Mouse (Mus musculus): Measurements from ENCODE around the gene Acbd3. TPM values are rescaled to one million over a fixed set of nuclear protein-coding genes. Genes with fewer than 3 reads are reported as not detected.

Acbd3 gene
- polyA plus RNA-seq, 1 experiment = not detected

DNA sequence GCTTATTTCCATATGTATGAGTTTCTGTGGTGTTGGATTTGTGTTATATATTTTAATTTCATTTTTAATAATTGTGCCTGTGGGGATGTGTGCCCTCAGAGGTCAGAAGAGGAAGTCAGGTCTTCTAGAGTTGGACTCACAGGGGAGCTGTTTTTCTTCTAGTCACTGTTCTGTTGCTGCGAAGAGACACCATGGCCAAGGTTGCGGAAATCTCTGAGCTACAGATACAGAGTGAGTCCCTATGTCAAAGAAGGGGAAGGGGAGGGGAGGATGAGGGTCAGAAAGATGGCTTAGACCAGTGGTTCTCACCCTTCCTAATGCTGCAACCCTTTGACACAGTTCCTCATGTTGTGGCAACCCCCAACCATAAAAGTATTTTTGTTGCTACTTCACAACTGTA lies 30.9 kb downstream of the Acbd3 start:
- H3K4me1 ChIP-seq (ENCODE audit: control insufficient read depth, insufficient read depth, low read length) = no peaks in the 10 kb centered on the region
- H3K27ac ChIP-seq (ENCODE audit: insufficient read depth, low read depth, low read length) = no peak overlapping the region
- WGBS = 95% methylated on average over 2 of the region's 2 CpGs
- no peak overlapping the region for H3K4me3 ChIP-seq (ENCODE audit: insufficient read depth, low read depth, low read length)
- TF ChIP-seq CTCF (IDR thresholded peaks at IDR 0.05; ENCODE audit: insufficient read depth, low read depth, low read length) = no peak
- no peak for TF ChIP-seq POLR2A (IDR thresholded peaks at IDR 0.05; ENCODE audit: insufficient read depth, low read depth, low read length)

DNA sequence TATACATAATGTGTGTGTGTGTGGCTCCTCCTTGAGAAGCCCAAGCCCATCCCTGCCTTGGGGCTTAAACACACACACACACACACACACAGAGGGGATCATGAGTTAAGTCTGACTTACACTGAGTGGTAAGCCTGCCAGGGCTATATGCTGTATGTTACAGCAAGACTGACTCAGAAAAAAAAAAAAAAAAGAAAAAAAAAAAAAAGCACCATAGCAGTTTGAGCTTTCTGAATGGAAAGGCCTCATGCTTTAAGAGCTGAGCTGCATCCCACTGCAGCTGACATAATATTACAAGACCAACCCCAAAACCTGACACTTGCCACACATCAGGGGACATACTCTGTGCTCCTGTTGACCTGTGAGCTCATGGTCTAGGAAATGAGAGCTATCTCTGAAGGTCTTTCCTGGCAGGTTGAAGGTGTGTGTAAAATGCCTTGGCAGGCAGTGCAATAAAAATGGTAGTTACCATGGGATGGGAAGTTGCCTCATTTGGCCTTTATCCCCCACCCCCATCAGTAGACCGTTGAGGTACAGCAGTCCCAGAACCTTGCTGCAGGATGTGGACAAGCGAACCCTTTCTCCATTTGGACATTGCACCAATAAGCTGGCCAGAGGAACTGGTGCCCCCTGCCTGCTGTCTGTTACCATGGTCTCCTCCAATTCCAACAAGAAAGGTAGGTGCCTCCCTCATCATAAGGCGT lies 31.6 kb downstream of the Acbd3 start:
- Histone ChIP-seq H3K27ac (ENCODE audit: insufficient read depth, low read depth, low read length) (no peak overlapping the region), H3K4me1 (ENCODE audit: control insufficient read depth, insufficient read depth, low read length) (no peaks in the 10 kb centered on the region), H3K4me3 (ENCODE audit: insufficient read depth, low read depth, low read length) (no peak overlapping the region)
- no peak for TF ChIP-seq CTCF (IDR thresholded peaks at IDR 0.05; ENCODE audit: insufficient read depth, low read depth, low read length)
- TF ChIP-seq POLR2A (IDR thresholded peaks at IDR 0.05; ENCODE audit: insufficient read depth, low read depth, low read length) = no peak
- WGBS = 89% methylated on average over 3 of the region's 3 CpGs

DNA sequence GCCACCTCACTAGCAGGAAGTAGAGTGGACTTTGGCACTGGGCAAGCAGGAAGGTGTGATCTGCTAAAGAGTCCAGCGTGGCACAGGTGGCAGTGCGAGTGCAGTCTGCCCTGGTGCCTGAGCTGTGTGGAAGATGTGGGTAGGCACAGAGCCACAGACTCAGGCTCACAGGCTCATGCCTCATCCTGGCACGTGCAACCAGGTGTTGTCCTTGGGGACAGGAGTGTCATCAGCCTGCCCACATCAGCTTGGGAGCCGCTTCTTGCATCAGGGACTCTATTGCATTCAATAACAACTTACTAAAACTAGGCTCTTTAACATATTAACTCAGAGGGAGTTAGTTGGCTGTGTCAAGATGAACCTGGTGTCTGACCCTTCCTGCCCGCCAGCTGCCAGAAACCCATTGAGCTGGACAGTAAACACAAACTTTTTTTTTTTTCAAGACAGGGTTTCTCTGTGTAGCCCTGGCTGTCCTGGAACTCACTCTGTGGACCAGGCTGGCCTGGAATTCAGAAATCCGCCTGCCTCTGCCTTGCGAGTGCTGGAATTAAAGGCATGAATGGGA lies 32.2 kb downstream of the Acbd3 start:
- H3K27ac ChIP-seq (ENCODE audit: insufficient read depth, low read depth, low read length) = no peak overlapping the region
- H3K4me1 ChIP-seq (ENCODE audit: control insufficient read depth, insufficient read depth, low read length) = no peaks in the 10 kb centered on the region
- H3K4me3 ChIP-seq (ENCODE audit: insufficient read depth, low read depth, low read length) = no peak overlapping the region
- TF ChIP-seq POLR2A (IDR thresholded peaks at IDR 0.05; ENCODE audit: insufficient read depth, low read depth, low read length) (no peak), CTCF (IDR thresholded peaks at IDR 0.05; ENCODE audit: insufficient read depth, low read depth, low read length) (no peak)
- 92% methylated on average over 7 of the region's 7 CpGs for WGBS

DNA sequence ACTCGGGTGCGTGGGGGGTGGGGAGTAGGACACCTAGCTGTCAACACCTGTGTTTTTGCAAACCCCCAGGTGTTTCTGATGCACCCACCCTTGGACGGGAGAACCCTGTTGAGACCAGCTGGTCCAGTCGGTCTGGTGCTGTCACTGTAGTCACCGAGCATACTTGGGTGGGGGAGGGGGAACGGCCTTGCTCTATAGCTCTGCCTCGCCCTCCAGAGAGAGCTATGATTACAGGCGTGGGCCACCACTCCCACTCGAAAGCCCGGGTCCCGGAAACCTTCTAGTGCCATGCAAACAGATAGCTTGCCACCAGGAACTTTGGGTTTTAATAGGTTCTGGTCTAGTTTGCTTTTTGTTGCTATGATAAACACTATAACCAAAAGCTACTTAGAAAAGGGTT lies 36.3 kb downstream of the Acbd3 start:
- Histone ChIP-seq H3K27ac (ENCODE audit: insufficient read depth, low read depth, low read length) (no peak overlapping the region), H3K4me3 (ENCODE audit: insufficient read depth, low read depth, low read length) (no peak overlapping the region), H3K4me1 (ENCODE audit: control insufficient read depth, insufficient read depth, low read length) (0 out of 2 replicates have a peak, but pooled peaks cover 4% of the 10 kb centered on the region)
- WGBS = 82% methylated on average over 11 of the region's 11 CpGs
- no peak for TF ChIP-seq CTCF (IDR thresholded peaks at IDR 0.05; ENCODE audit: insufficient read depth, low read depth, low read length)

DNA sequence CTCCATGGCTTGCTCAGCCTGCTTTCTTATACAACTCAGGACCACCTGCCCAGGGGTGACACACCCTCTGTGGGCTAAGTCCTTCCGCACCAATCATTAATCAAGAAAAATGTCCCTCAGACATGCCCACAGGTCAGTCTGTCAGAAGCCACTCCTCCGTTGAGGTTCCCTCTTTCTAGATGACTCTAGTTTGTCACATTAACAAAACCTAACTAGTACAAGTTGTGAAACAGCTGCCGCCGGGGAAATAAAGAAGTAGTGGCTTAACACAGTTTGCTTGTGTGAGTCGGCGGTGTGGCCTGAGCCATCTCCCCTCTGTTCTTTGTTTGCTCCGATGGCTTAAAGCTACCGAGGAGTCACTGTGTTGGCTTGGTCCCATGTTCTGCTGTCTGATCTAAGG lies 36.8 kb downstream of the Acbd3 start:
- Histone ChIP-seq H3K27ac (ENCODE audit: insufficient read depth, low read depth, low read length) (no peak overlapping the region), H3K4me1 (ENCODE audit: control insufficient read depth, insufficient read depth, low read length) (peaks cover 6% of the 10 kb centered on the region)
- TF ChIP-seq CTCF (IDR thresholded peaks at IDR 0.05; ENCODE audit: insufficient read depth, low read depth, low read length) (no peak), POLR2A (IDR thresholded peaks at IDR 0.05; ENCODE audit: insufficient read depth, low read depth, low read length) (no peak)

DNA sequence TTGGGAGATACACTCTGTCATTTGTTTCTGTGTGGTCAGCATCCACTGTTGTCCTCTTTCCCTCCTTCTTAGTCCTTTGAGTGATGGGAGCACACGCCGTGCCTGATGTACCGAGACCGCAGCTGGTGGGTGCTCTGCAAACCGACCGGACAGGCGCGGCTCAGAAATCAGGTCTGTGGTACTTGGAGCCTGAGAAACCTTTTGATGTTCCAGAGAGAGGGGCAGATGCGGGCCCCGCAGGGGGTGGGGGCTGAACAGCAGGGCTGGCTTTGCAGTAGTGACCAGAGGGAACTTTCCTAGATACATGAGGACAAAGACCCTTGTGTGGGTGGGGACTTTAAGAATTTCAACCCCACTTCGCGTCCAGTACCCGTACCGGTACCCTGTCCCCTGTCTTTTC lies 37.5 kb downstream of the Acbd3 start:
- Histone ChIP-seq H3K27ac (ENCODE audit: insufficient read depth, low read depth, low read length) (no peak overlapping the region), H3K4me3 (ENCODE audit: insufficient read depth, low read depth, low read length) (peak overlapping the region; percentile 27), H3K4me1 (ENCODE audit: control insufficient read depth, insufficient read depth, low read length) (peaks cover 12% of the 10 kb centered on the region)
- no peak for TF ChIP-seq CTCF (IDR thresholded peaks at IDR 0.05; ENCODE audit: insufficient read depth, low read depth, low read length)
- no peak for TF ChIP-seq POLR2A (IDR thresholded peaks at IDR 0.05; ENCODE audit: insufficient read depth, low read depth, low read length)
- 15% methylated on average over 14 of the region's 14 CpGs for WGBS

More for the DNA sequence above, 36.8 kb downstream of the Acbd3 start:
- no peak overlapping the region for H3K4me3 ChIP-seq (ENCODE audit: insufficient read depth, low read depth, low read length)
- 77% methylated on average over 8 of the region's 8 CpGs for WGBS

DNA sequence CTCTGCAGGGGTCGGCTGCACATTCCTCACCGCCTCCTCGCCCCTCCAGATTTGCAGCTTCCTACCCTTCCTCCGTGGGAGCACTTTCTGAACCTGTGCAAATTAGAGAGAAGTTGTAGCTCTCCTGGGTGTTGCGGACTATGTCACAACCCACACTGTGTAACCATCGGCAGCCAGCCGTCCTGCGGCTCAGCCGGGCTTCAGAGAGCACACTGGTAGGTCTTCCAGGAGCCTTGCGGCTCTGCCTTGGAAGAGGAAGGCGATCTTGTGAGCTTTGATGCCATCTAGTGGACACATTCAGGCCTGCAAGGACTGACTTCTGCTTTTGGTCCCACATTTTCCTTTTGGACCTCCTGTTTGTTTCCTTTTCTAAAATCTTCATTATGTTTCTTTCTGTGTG lies 38.0 kb downstream of the Acbd3 start:
- no peak for TF ChIP-seq POLR2A (IDR thresholded peaks at IDR 0.05; ENCODE audit: insufficient read depth, low read depth, low read length)
- H3K27ac ChIP-seq (ENCODE audit: insufficient read depth, low read depth, low read length) = no peak overlapping the region
- WGBS = 0% methylated on average over 11 of the region's 11 CpGs
- H3K4me3 ChIP-seq (ENCODE audit: insufficient read depth, low read depth, low read length) = peak overlapping the region; percentile 27
- peaks cover 17% of the 10 kb centered on the region for H3K4me1 ChIP-seq (ENCODE audit: control insufficient read depth, insufficient read depth, low read length)

DNA sequence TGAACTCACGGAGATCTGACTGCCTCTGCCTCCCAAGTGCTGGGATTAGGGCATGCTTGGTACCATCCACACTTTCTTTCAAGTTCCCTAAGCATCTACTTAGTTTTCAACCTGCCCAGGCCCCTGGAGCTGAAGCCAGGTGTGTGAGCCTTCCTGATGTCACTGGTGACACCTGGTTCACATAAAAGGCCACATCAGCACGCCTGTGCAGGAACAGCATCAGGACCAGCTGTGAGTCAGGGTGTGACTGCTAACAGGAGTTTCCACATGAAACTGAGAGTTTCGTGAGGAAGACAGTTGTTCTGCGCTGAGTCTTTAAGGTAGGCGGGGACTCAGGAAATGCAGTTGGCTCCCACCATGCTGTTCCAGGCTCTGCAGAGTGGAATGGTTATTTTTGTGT lies 39.5 kb downstream of the Acbd3 start:
- TF ChIP-seq CTCF (IDR thresholded peaks at IDR 0.05; ENCODE audit: insufficient read depth, low read depth, low read length) (no peak), POLR2A (IDR thresholded peaks at IDR 0.05; ENCODE audit: insufficient read depth, low read depth, low read length) (no peak)
- H3K27ac ChIP-seq (ENCODE audit: insufficient read depth, low read depth, low read length) = no peak overlapping the region
- 88% methylated on average over 5 of the region's 5 CpGs for WGBS
- no peak overlapping the region for H3K4me3 ChIP-seq (ENCODE audit: insufficient read depth, low read depth, low read length)
- peaks cover 18% of the 10 kb centered on the region for H3K4me1 ChIP-seq (ENCODE audit: control insufficient read depth, insufficient read depth, low read length)

DNA sequence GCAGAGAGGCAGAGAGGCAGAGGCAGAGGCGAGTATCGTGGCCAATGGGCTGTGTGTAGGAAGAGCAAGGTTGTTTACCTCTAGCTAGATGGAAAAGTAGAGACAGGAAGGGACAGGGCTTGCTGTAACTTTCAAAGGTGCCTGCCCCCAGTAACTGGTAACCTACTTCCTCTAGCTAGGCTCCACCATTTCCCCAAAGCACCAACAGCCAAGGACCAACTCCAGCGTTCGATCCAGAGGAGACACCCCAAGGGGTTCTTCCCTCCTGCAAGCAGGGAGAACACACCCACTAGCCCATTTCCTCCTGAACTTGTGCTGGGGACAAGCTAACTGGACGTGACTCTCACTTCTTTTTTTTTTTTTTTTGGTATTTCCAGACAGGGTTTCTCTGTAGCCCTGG lies 40.7 kb downstream of the Acbd3 start:
- H3K4me1 ChIP-seq (ENCODE audit: control insufficient read depth, insufficient read depth, low read length) = peaks cover 18% of the 10 kb centered on the region
- WGBS = 86% methylated on average over 5 of the region's 5 CpGs
- no peak for TF ChIP-seq CTCF (IDR thresholded peaks at IDR 0.05; ENCODE audit: insufficient read depth, low read depth, low read length)
- no peak for TF ChIP-seq POLR2A (IDR thresholded peaks at IDR 0.05; ENCODE audit: insufficient read depth, low read depth, low read length)
- no peak overlapping the region for H3K27ac ChIP-seq (ENCODE audit: insufficient read depth, low read depth, low read length)
- no peak overlapping the region for H3K4me3 ChIP-seq (ENCODE audit: insufficient read depth, low read depth, low read length)

All from olfactory bulb, adult 2 months (tissue).